Mouse (Mus musculus) C2C12 (cell line): ENCODE results near the gene Tnnt2. TPM values are rescaled to one million over a fixed set of nuclear protein-coding genes. Genes with fewer than 3 reads are reported as not detected.
A peak's percentile ranks its signal among the peaks of the same experiment; 100 is the strongest.

ENCODE experiments used
- H3K27me3 ChIP-seq: one replicate; pipeline ENCODE4 v1.6.1; 2011; ENCODE audit not compliant: control insufficient read depth, insufficient read depth, insufficient read length
- H3K36me3 ChIP-seq: one replicate; pipeline ENCODE4 v1.6.1; 2011; ENCODE audit not compliant: control insufficient read depth, insufficient read depth
- H3K4me3 ChIP-seq: one replicate; pipeline ENCODE4 v1.5.1; 2011; ENCODE audit warnings: mild to moderate bottlenecking, control low read depth; ENCODE audit not compliant: poor library complexity, insufficient read depth, severe bottlenecking
- H3K79me2 ChIP-seq: one replicate; pipeline ENCODE4 v1.6.1; 2011; ENCODE audit not compliant: control insufficient read depth, insufficient read depth
- H3K79me3 ChIP-seq: one replicate; pipeline ENCODE4 v1.6.1; 2011; ENCODE audit warnings: low read depth, control low read depth
- H3ac ChIP-seq: one replicate; pipeline ENCODE3; 2011; ENCODE audit warnings: low read depth; ENCODE audit not compliant: control insufficient read depth, insufficient read length
- CEBPB ChIP-seq: IDR thresholded peaks from one replicate; pipeline ENCODE4 v1.6.1; 2011; ENCODE audit warnings: low read depth, mild to moderate bottlenecking, control low read depth, moderate library complexity
- CTCF ChIP-seq: IDR thresholded peaks from one replicate; pipeline ENCODE4 v1.5.1; 2011; ENCODE audit not compliant: control insufficient read depth, insufficient read depth, insufficient read length
- FOSL1 ChIP-seq: IDR thresholded peaks from one replicate; pipeline ENCODE4 v1.8.0; 2011; ENCODE audit warnings: mild to moderate bottlenecking, low read length; ENCODE audit not compliant: poor library complexity, insufficient read depth, severe bottlenecking
- MAX ChIP-seq: IDR thresholded peaks from one replicate; pipeline ENCODE4 v1.6.1; 2011; ENCODE audit warnings: mild to moderate bottlenecking, control low read depth
- MYOD1 ChIP-seq: IDR thresholded peaks from one replicate; pipeline ENCODE4 v1.6.1; 2011; ENCODE audit warnings: low read depth; ENCODE audit not compliant: control insufficient read depth, insufficient read length
- MYOG ChIP-seq: IDR thresholded peaks from one replicate; pipeline ENCODE4 v1.6.1; 2011; ENCODE audit not compliant: control insufficient read depth, insufficient read length; ENCODE audit errors: extremely low read depth
- USF1 ChIP-seq: IDR thresholded peaks from one replicate; pipeline ENCODE4 v1.6.1; 2011; ENCODE audit warnings: low read depth, mild to moderate bottlenecking, control low read depth, moderate library complexity
- polyA plus RNA-seq: library from polyadenylated mRNA; unstranded; fragments of >200 nt; fragmentation: generic; extraction: Trizol; gene quantifications from one replicate; pipeline ENCODE4 v1.2.1, GENCODE M21; 2012; ENCODE audit warnings: missing spikeins

The Tnnt2 gene
- polyA plus RNA-seq, 1 experiment: 167 TPM

DNA sequence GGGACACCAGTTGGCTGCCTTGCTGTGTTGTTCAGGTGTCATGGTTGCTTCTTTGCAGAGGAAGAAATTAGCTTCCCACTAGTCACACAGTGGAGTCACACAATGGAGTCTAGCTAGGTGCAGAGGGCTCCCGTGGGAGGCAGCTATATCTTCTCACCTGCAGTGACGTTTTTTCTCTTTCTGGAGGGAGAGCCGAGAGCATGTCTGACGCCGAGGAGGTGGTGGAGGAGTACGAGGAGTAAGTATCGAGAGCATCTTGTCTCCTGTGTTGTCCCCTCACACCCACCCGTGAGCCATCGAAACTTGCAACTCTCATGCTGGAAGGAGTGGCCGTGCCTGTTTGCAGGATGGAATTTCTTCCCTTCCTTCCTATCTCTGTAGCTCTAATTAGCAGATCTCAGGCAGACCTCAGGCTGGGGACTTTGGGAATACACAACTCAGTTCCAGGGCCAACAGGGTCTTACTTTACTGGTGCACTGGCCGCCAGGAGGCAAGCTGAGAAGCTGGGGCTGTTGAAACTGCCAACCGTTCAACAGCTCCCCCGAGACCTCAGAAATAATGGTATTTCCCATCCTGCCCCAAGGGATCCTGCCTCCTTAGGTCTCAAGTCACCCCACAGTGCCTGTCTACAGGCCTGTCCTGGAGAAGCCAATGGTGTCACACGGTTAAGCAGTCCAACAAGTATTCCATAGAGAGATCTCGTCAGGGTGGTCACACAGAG, 4.7 kb downstream of the Tnnt2 start:
- Histone ChIP-seq H3K79me2 (peaks cover 31% of the 10 kb centered on the region), H3K4me3 (no peak overlapping the region), H3K79me3 (peaks cover 17% of the 10 kb centered on the region), H3K27me3 (no peaks in the 10 kb centered on the region), H3K36me3 (peaks cover 5% of the 10 kb centered on the region), H3ac (no peak overlapping the region)
- no peak for TF ChIP-seq FOSL1

GRCm38 (mm10) chr1:135843519-135844262, 7.5 kb downstream of the Tnnt2 start:
- H3K79me3 ChIP-seq: peaks cover 42% of the 10 kb centered on the region
- H3K79me2 ChIP-seq: peaks cover 59% of the 10 kb centered on the region
- no peak overlapping the region for H3K4me3 ChIP-seq
- no peak overlapping the region for H3ac ChIP-seq
- peaks cover 17% of the 10 kb centered on the region for H3K36me3 ChIP-seq
- TF ChIP-seq CEBPB: no peak
- no peak for TF ChIP-seq MYOG
- TF ChIP-seq MYOD1: no peak
- no peak for TF ChIP-seq MAX
- TF ChIP-seq CTCF: no peak
- no peak for TF ChIP-seq FOSL1
- TF ChIP-seq USF1: no peak
- no peaks in the 10 kb centered on the region for H3K27me3 ChIP-seq

GRCm38 (mm10) chr1:135844481-135844880, 8.3 kb downstream of the Tnnt2 start:
- H3K79me2 ChIP-seq: peaks cover 67% of the 10 kb centered on the region
- H3K4me3 ChIP-seq: peak overlapping the region; percentile 28
- no peaks in the 10 kb centered on the region for H3K27me3 ChIP-seq
- peaks cover 49% of the 10 kb centered on the region for H3K79me3 ChIP-seq
- H3K36me3 ChIP-seq: peaks cover 25% of the 10 kb centered on the region
- H3ac ChIP-seq: peak overlapping the region; percentile 25
- TF ChIP-seq CEBPB (no peak), FOSL1 (peak; percentile 54), MYOG (no peak), MYOD1 (peak; percentile 85), USF1 (no peak), CTCF (no peak), MAX (peak; percentile 18)

GRCm38 (mm10) chr1:135846632-135847031, 10.5 kb downstream of the Tnnt2 start:
- Histone ChIP-seq H3ac (peak overlapping the region; percentile 25), H3K4me3 (peak overlapping the region; percentile 28), H3K79me3 (peaks cover 50% of the 10 kb centered on the region), H3K27me3 (no peaks in the 10 kb centered on the region), H3K36me3 (peaks cover 40% of the 10 kb centered on the region), H3K79me2 (peaks cover 89% of the 10 kb centered on the region)
- no peak for TF ChIP-seq CEBPB
- no peak for TF ChIP-seq FOSL1
- TF ChIP-seq MYOD1: no peak
- TF ChIP-seq CTCF: no peak
- TF ChIP-seq MAX: no peak
- no peak for TF ChIP-seq MYOG
- TF ChIP-seq USF1: no peak

DNA sequence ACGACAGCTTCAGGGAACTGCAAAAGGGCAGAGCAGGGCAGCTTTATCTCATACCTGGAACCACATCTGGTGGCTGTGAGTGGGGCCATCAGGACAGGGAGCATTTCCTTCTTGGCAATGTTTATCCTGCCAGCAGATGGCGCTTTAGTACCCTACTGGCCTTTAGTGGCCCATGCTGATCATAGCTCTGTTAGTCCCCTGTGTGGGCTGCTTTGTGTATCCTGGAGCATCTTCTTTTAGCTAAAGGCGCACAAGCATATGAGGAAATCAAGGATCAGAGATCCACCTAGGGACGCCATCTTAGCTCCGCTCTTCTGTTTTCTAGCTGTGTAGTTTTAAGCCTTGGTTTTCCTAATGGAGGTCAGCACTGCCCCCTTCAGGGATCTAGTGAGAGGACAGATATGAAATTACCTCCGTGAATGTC, 11.0 kb downstream of the Tnnt2 start:
- no peaks in the 10 kb centered on the region for H3K27me3 ChIP-seq
- H3K79me2 ChIP-seq: peaks cover 94% of the 10 kb centered on the region
- peak overlapping the region; percentile 28 for H3K4me3 ChIP-seq
- peaks cover 41% of the 10 kb centered on the region for H3K36me3 ChIP-seq
- H3ac ChIP-seq: no peak overlapping the region
- TF ChIP-seq MAX: no peak
- no peak for TF ChIP-seq FOSL1
- TF ChIP-seq USF1: no peak
- TF ChIP-seq CTCF: peak; percentile 66
- H3K79me3 ChIP-seq: peaks cover 50% of the 10 kb centered on the region
